In the genomic region with DNA sequence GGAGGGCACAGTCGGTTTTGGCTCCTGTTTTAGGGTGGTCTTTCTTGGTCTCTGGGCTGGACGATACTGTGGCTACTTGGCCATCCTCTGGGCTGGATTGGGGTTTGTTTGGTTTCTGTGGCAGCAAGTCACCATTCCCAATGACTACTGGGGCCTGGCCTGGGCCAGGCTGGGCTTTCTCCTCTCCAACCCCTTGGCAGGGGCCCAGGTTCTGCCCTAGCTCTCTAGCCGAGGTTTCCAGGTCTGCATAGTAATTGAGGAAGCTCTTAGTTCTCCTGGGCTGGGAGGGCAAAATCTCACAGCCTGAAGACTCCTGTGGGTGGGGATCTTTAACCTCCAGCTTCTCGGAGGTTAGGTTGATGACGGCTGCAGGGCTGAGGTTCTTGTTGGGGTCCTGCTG, we compare ENCODE assay signal across 16 mouse cellular contexts.
DNase-seq lines count a peak whose midpoint lies in the region; ATAC-seq and TF ChIP-seq lines count a peak whose summit lies in the region.
"Had no signal": no experiment of that assay in that cellular context is flagged by ENCODE, and none has a peak within 500 bp of the region (broad histone marks: within the 10 kb centered on the region; RNA-seq: fewer than 3 reads in every experiment).

No protein-coding gene starts in this region.

- no peaks in the 10 kb centered on the region for H3K27me3 ChIP-seq in hindbrain, postnatal 0 days (ENCODE audit: insufficient read depth, low read length)
- no peaks in the 10 kb centered on the region for H3K27me3 ChIP-seq in hindbrain, embryonic 13.5 days
- H3K27me3 ChIP-seq in liver, embryonic 12.5 days (replicated peaks): no peaks in the 10 kb centered on the region
- H3K27me3 ChIP-seq: forebrain, embryonic 12.5 days; heart, embryonic 13.5 days; hindbrain, embryonic 15.5 days; limb, embryonic 15.5 days had no signal

- no peak overlapping the region for H3K4me2 ChIP-seq in hindbrain, postnatal 0 days (ENCODE audit: low read depth, low read length)
- H3K4me2 ChIP-seq in hindbrain, embryonic 13.5 days: no peak overlapping the region
- H3K4me2 ChIP-seq in liver, embryonic 12.5 days: no peak overlapping the region
- H3K4me2 ChIP-seq: forebrain, embryonic 12.5 days; heart, embryonic 13.5 days; hindbrain, embryonic 15.5 days; limb, embryonic 15.5 days had no signal

- peak; percentile 43; the same call in 1 of the 2 replicates for ATAC-seq in hindbrain, postnatal 0 days
- no peak for ATAC-seq in hindbrain, embryonic 13.5 days (ENCODE audit: low FRiP score)
- ATAC-seq in liver, embryonic 12.5 days: no peak
- ATAC-seq: intestine, postnatal 0 days had no signal

- WGBS in hindbrain, postnatal 0 days: 81% methylated on average over 5 of the region's 5 CpGs
- WGBS in hindbrain, embryonic 13.5 days: 86% methylated on average over 5 of the region's 5 CpGs
- WGBS in liver, embryonic 12.5 days (ENCODE audit: insufficient replicate concordance): 74% methylated on average over 5 of the region's 5 CpGs

- no peak for TF ChIP-seq CTCF in hindbrain, postnatal 0 days (IDR thresholded peaks at IDR 0.05; ENCODE audit: low read depth)

- H3K27ac ChIP-seq in hindbrain, postnatal 0 days: no peak overlapping the region; the same call in 1 of the 2 replicates
- H3K27ac ChIP-seq in hindbrain, embryonic 13.5 days: no peak overlapping the region
- no peak overlapping the region for H3K27ac ChIP-seq in liver, embryonic 12.5 days
- H3K27ac ChIP-seq: forebrain, embryonic 12.5 days; heart, embryonic 13.5 days; hindbrain, embryonic 15.5 days; limb, embryonic 15.5 days had no signal

- H3K4me1 ChIP-seq in hindbrain, postnatal 0 days (ENCODE audit: insufficient read depth, low read length): peaks cover under 1% of the 10 kb centered on the region; the same call in 1 of the 2 replicates
- peaks cover 10% of the 10 kb centered on the region for H3K4me1 ChIP-seq in hindbrain, embryonic 13.5 days (replicated peaks)
- 0 out of 2 replicates have a peak, but pooled peaks cover 3% of the 10 kb centered on the region for H3K4me1 ChIP-seq in liver, embryonic 12.5 days

- H3K9ac ChIP-seq in hindbrain, postnatal 0 days (replicated peaks; ENCODE audit: low read length): no peak overlapping the region
- no peak overlapping the region for H3K9ac ChIP-seq in hindbrain, embryonic 13.5 days
- no peak overlapping the region for H3K9ac ChIP-seq in liver, embryonic 12.5 days
- H3K9ac ChIP-seq: forebrain, embryonic 12.5 days; heart, embryonic 13.5 days; hindbrain, embryonic 15.5 days; limb, embryonic 15.5 days had no signal

- H3K4me3 ChIP-seq in hindbrain, postnatal 0 days (ENCODE audit: low read length): no peak overlapping the region
- H3K4me3 ChIP-seq in hindbrain, embryonic 13.5 days: no peak overlapping the region
- no peak overlapping the region for H3K4me3 ChIP-seq in liver, embryonic 12.5 days
- H3K4me3 ChIP-seq: forebrain, embryonic 12.5 days; heart, embryonic 13.5 days; hindbrain, embryonic 15.5 days; limb, embryonic 15.5 days had no signal

- no peaks in the 10 kb centered on the region; the same call in 1 of the 2 replicates for H3K36me3 ChIP-seq in hindbrain, postnatal 0 days (ENCODE audit: insufficient read depth, low read length)
- peaks cover 15% of the 10 kb centered on the region for H3K36me3 ChIP-seq in hindbrain, embryonic 13.5 days
- peaks cover 5% of the 10 kb centered on the region; the same call in 1 of the 2 replicates for H3K36me3 ChIP-seq in liver, embryonic 12.5 days

- DNase-seq in hindbrain, postnatal 0 days (ENCODE audit: low spot score): peak; percentile 46
- peak; percentile 33 for DNase-seq in left cerebral cortex, postnatal 4 days
- DNase-seq in left cerebral cortex, postnatal 36 days (ENCODE audit: low spot score in 2 of 2): no peak
- DNase-seq in MN1 (ENCODE audit: low spot score): peak; percentile 24
- peak; percentile 16 to 25 for DNase-seq in cerebellum, postnatal 36 days
- DNase-seq: gastrocnemius, postnatal 10 days; heart, adult 18-20 months; spleen, adult 18-20 months; thymus, postnatal 36 days had no signal

- no peaks in the 10 kb centered on the region for H3K9me3 ChIP-seq in hindbrain, postnatal 0 days (ENCODE audit: low read length)
- H3K9me3 ChIP-seq in hindbrain, embryonic 13.5 days: no peaks in the 10 kb centered on the region
- H3K9me3 ChIP-seq in liver, embryonic 12.5 days (replicated peaks): no peaks in the 10 kb centered on the region
- H3K9me3 ChIP-seq: forebrain, embryonic 12.5 days; heart, embryonic 13.5 days; hindbrain, embryonic 15.5 days; limb, embryonic 15.5 days had no signal

- intact Hi-C loops in left cerebral cortex, postnatal 4 days (cut with DNase I): no loop called here
- intact Hi-C loops in left cerebral cortex, postnatal 36 days (cut with DNase I): no loop called here

Comparison
In these comparisons a context has a peak if more than half of its experiments do, and no peak if none do; other contexts are left out.
1. DNase-seq: peak in hindbrain, postnatal 0 days (single experiment), left cerebral cortex, postnatal 4 days (single experiment), MN1 (single experiment) and cerebellum, postnatal 36 days (2 of 2); none in left cerebral cortex, postnatal 36 days (0 of 2).